Comparison of ENCODE assay signal across 10 mouse cellular contexts in genomic region chr3:93446128-93446755, GRCm38 (mm10). TPM values are rescaled to one million over a fixed set of nuclear protein-coding genes. Genes with fewer than 3 reads are reported as not detected.
A peak's percentile ranks its signal among the peaks of the same experiment; 100 is the strongest.
DNase-seq lines count a peak whose midpoint lies in the region; ATAC-seq and TF ChIP-seq lines count a peak whose summit lies in the region.
"Had no signal": no experiment of that assay in that cellular context is flagged by ENCODE, and none has a peak within 500 bp of the region (broad histone marks: within the 10 kb centered on the region; RNA-seq: fewer than 3 reads in every experiment).

No protein-coding gene starts in this region.

- WGBS in heart, embryonic 12.5 days: 1% methylated on average over 54 of the region's 54 CpGs
- WGBS in kidney, embryonic 16.5 days: 1% methylated on average over 54 of the region's 54 CpGs
- WGBS in lung, adult 2 months: 1% methylated on average over 54 of the region's 54 CpGs

- DNase-seq in gastrocnemius, adult 18-20 months (ENCODE audit: low spot score): peak; percentile 1
- no peak for DNase-seq in gastrocnemius, postnatal 14 days
- peak; percentile 1 for DNase-seq in cerebellum, adult 8-10 months
- peak; percentile 32 for DNase-seq in lung, adult 2 months
- DNase-seq in ovary, postnatal 14 days (ENCODE audit: low spot score): peak; percentile 6
- no peak for DNase-seq in B cell, adult 2 months

- H3K27ac ChIP-seq in heart, embryonic 12.5 days (ENCODE audit: poor library complexity, severe bottlenecking): no peak overlapping the region
- no peak overlapping the region for H3K27ac ChIP-seq in kidney, embryonic 16.5 days (ENCODE audit: low read length)

- peaks cover 20% of the 10 kb centered on the region for H3K27me3 ChIP-seq in heart, embryonic 12.5 days (replicated peaks)
- peaks cover 24% of the 10 kb centered on the region for H3K27me3 ChIP-seq in kidney, embryonic 16.5 days (ENCODE audit: insufficient read depth, low read length)
- H3K27me3 ChIP-seq: CH12.LX had no signal

- H3K36me3 ChIP-seq in heart, embryonic 12.5 days: no peaks in the 10 kb centered on the region
- no peaks in the 10 kb centered on the region for H3K36me3 ChIP-seq in kidney, embryonic 16.5 days (ENCODE audit: insufficient read depth, low read length)

- H3K9ac ChIP-seq in heart, embryonic 12.5 days: peak overlapping the region; percentile 56
- peak overlapping the region; percentile 63 for H3K9ac ChIP-seq in kidney, embryonic 16.5 days (replicated peaks; ENCODE audit: low read length)

- H3K4me1 ChIP-seq in heart, embryonic 12.5 days (replicated peaks): peaks cover 13% of the 10 kb centered on the region
- H3K4me1 ChIP-seq in kidney, embryonic 16.5 days (ENCODE audit: insufficient read depth, low read length): peaks cover 29% of the 10 kb centered on the region
- H3K4me1 ChIP-seq in lung, adult 2 months (ENCODE audit: control insufficient read depth, insufficient read depth, low read length): peaks cover 19% of the 10 kb centered on the region

- no peaks in the 10 kb centered on the region for H3K9me3 ChIP-seq in heart, embryonic 12.5 days (replicated peaks)
- no peaks in the 10 kb centered on the region for H3K9me3 ChIP-seq in kidney, embryonic 16.5 days (ENCODE audit: low read length)

- peak overlapping the region; percentile 67 for H3K4me3 ChIP-seq in heart, embryonic 12.5 days
- H3K4me3 ChIP-seq in kidney, embryonic 16.5 days (ENCODE audit: low read length): peak overlapping the region; percentile 57
- peak overlapping the region; percentile 63 for H3K4me3 ChIP-seq in lung, adult 2 months (replicated peaks; ENCODE audit: extremely low read depth, low read depth, low read length)

- intact Hi-C loops in gastrocnemius, postnatal 14 days (cut with DNase I; ENCODE audit: low total_unique reads): no loop called here

- no peak for TF ChIP-seq CTCF in lung, adult 2 months (IDR thresholded peaks at IDR 0.05; ENCODE audit: insufficient read depth, low read length)

- no peak for ATAC-seq in heart, embryonic 12.5 days (ENCODE audit: insufficient number of reproducible peaks, low FRiP score)
- ATAC-seq in kidney, embryonic 16.5 days (ENCODE audit: low FRiP score, low TSS enrichment): no peak

- peak overlapping the region; percentile 98 for H3K4me2 ChIP-seq in heart, embryonic 12.5 days
- H3K4me2 ChIP-seq in kidney, embryonic 16.5 days (replicated peaks; ENCODE audit: low read depth, low read length): peak overlapping the region; percentile 67

- no peak for TF ChIP-seq POLR2A in lung, adult 2 months (IDR thresholded peaks at IDR 0.05; ENCODE audit: borderline replicate concordance, extremely low read depth, low read depth, low read length)

RNA-seq across cellular contexts. Expression of gene Tchh, which starts 4.1 kb away (rescaled TPM):
- under 1 TPM; 0.07 TPM for total RNA-seq in gastrocnemius, adult 18-20 months (2021)
- total RNA-seq in gastrocnemius, postnatal 14 days (2021): under 1 TPM in 1 of 2 experiments, not detected in 1; 0.07 TPM
- polyA plus RNA-seq in heart, embryonic 12.5 days (2016; fragmentation: Nextera tagmentation; extraction: Ambion mirVana): 0.76 and 0.93 TPM in 2 replicates
- polyA plus RNA-seq in kidney, embryonic 16.5 days (2015; fragmentation: Nextera tagmentation; extraction: Ambion mirVana): 5.7 and 6.7 TPM in 2 replicates
- 0.27 and 0.28 TPM in 2 replicates for polyA plus RNA-seq in lung, adult 2 months (2012; rRNA removed)
- total RNA-seq: CH12.LX; hematopoietic stem cell, adult 5-6 weeks had no signal

RNA-seq across cellular contexts. Expression of gene Tchhl1, which starts 22.3 kb away (rescaled TPM):
- total RNA-seq in gastrocnemius, adult 18-20 months (2021): not detected
- total RNA-seq in gastrocnemius, postnatal 14 days (2021): not detected
- not detected in 2 replicates for polyA plus RNA-seq in heart, embryonic 12.5 days (2016; fragmentation: Nextera tagmentation; extraction: Ambion mirVana)
- 0.64 and 0.66 TPM in 2 replicates for polyA plus RNA-seq in kidney, embryonic 16.5 days (2015; fragmentation: Nextera tagmentation; extraction: Ambion mirVana)
- polyA plus RNA-seq in lung, adult 2 months (2012; rRNA removed): not detected in 2 replicates
- total RNA-seq: CH12.LX; hematopoietic stem cell, adult 5-6 weeks had no signal

RNA-seq across cellular contexts. Expression of gene Rptn, which starts 52.7 kb away (rescaled TPM):
- not detected for total RNA-seq in gastrocnemius, adult 18-20 months (2021)
- not detected for total RNA-seq in gastrocnemius, postnatal 14 days (2021)
- polyA plus RNA-seq in heart, embryonic 12.5 days (2016; fragmentation: Nextera tagmentation; extraction: Ambion mirVana): not detected in 2 replicates
- polyA plus RNA-seq in kidney, embryonic 16.5 days (2015; fragmentation: Nextera tagmentation; extraction: Ambion mirVana): 0.10 TPM in 1 of 2 replicates, not detected in the other
- 0.16 and 42.1 TPM in 2 replicates for polyA plus RNA-seq in lung, adult 2 months (2012; rRNA removed)
- total RNA-seq: CH12.LX; hematopoietic stem cell, adult 5-6 weeks had no signal

Comparison
In these comparisons a context has a peak if more than half of its experiments do, and no peak if none do; other contexts are left out.
1. DNase-seq: peak in gastrocnemius, adult 18-20 months (single experiment), cerebellum, adult 8-10 months (single experiment), lung, adult 2 months (single experiment) and ovary, postnatal 14 days (single experiment); none in gastrocnemius, postnatal 14 days (single experiment) and B cell, adult 2 months (0 of 2).
2. Peak in every context shown above with its lines, with median percentiles within 50 percentile points of each other: H3K4me3 ChIP-seq.